Mouse (Mus musculus): Measurements from ENCODE around the gene Rassf4. TPM values are rescaled to one million over a fixed set of nuclear protein-coding genes. Genes with fewer than 3 reads are reported as not detected.

Gene Rassf4
- total and polyA plus RNA-seq, 3 experiments = 17.3 to 69.0 (median 32.3) TPM

DNA sequence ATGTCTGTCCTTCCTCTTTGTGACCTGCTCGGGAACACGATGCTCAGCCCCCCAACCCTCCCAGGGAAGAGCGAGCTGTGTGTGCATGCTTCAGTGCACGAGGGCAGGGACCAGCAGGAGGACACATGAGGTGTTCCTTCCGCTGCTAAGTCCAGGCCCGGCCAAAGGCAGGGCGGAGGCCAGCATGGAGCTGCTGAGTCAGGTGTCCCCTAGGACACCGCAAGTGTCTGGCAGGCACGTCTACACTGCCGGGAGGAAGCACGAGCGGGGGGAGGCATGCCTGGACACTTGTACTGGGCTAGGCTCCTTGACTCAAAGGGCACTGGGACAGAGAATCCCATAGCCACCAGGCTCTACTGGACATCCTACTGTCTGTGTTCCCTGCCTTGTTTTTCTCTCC is 26.0 kb downstream of the Rassf4 start:
- DNase-seq (ENCODE audit: extremely low read depth) = no peak
- dilution Hi-C loops (cut with MboI; ENCODE audit: extremely low pct_ligation_motif_present, extremely low pct_unique_long_range_greater_than_20kb, low sequenced_read_pairs) = no loop called here

DNA sequence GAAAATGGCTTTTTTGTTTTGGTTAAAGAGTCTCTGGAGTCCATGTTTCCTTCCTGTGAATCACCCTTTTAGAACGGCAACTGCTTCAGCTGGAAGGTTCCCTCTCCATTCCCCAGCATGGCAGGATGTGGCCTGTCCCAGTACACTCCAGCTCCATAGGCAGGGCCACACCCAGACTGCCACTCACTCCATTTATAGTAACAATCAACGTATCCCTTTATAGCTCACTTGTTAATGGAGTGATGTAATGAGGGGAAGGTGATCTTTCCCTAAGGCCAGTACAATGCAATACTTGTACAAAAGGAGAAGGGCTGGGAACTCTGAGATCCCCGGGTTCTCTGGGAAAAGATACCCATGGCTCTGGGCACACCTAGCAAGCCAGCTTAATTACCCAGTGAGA is 29.4 kb downstream of the Rassf4 start:
- in situ Hi-C loops (cut with MboI; ENCODE audit: low pct_ligation_motif_present, low pct_unique_long_range_greater_than_20kb, low sequenced_read_pairs) = no loop called here
- Histone ChIP-seq H3K4me3 (replicated peaks in 1 of 3; ENCODE audit: low read depth in 2 of 3, low read length in 2 of 3, poor library complexity in 1 of 3) (no peak overlapping the region), H3K4me2 (ENCODE audit: insufficient read depth, low read depth, poor library complexity, severe bottlenecking) (no peak overlapping the region), H3K36me3 (replicated peaks in 1 of 2; ENCODE audit: control insufficient read depth in 1 of 2, insufficient read depth in 1 of 2, low read length in 1 of 2) (peaks cover 93 to 100% of the 10 kb centered on the region in 2 experiments), H3K9ac (ENCODE audit: insufficient read depth, low read depth) (no peak overlapping the region), H3K79me2 (replicated peaks; ENCODE audit: control insufficient read depth, extremely low read depth, insufficient read depth, poor library complexity, severe bottlenecking) (no peaks in the 10 kb centered on the region), H3K9me3 (replicated peaks; ENCODE audit: low read length) (no peaks in the 10 kb centered on the region), H3K4me1 (ENCODE audit: control insufficient read depth in 1 of 2, insufficient read depth in 2 of 2) (no peaks in the 10 kb centered on the region), H3K27me3 (replicated peaks) (no peaks in the 10 kb centered on the region), H3K27ac (ENCODE audit: insufficient read depth, low read depth) (no peak overlapping the region)
- no peak for DNase-seq (ENCODE audit: extremely low read depth)
- dilution Hi-C loops (cut with MboI; ENCODE audit: extremely low pct_ligation_motif_present, extremely low pct_unique_long_range_greater_than_20kb, low sequenced_read_pairs) = no loop called here
- TF ChIP-seq MEF2A (IDR thresholded peaks at IDR 0.05; ENCODE audit: borderline replicate concordance, low read depth, low read length) (no peak), MXI1 (IDR thresholded peaks at IDR 0.05; ENCODE audit: low read depth, low read length) (no peak), NRF1 (IDR thresholded peaks at IDR 0.05; ENCODE audit: low read depth, low read length) (no peak), MYC (IDR thresholded peaks at IDR 0.05; ENCODE audit: low read depth, low read length) (no peak), USF1 (IDR thresholded peaks at IDR 0.05; ENCODE audit: low read depth, low read length) (no peak), ZKSCAN1 (IDR thresholded peaks at IDR 0.05; ENCODE audit: borderline replicate concordance, low read depth, low read length) (no peak), ZC3H11A (IDR thresholded peaks at IDR 0.05; ENCODE audit: low read depth, low read length) (no peak)

More for the DNA sequence above, 26.0 kb downstream of the Rassf4 start:
- no peaks in the 10 kb centered on the region for H3K4me1 ChIP-seq (ENCODE audit: control insufficient read depth in 1 of 2, insufficient read depth in 2 of 2)
- no peak overlapping the region for H3K4me3 ChIP-seq (replicated peaks in 1 of 3; ENCODE audit: low read depth in 2 of 3, low read length in 2 of 3, poor library complexity in 1 of 3)
- H3K79me2 ChIP-seq (replicated peaks; ENCODE audit: control insufficient read depth, extremely low read depth, insufficient read depth, poor library complexity, severe bottlenecking) = no peaks in the 10 kb centered on the region
- no peak overlapping the region for H3K9ac ChIP-seq (ENCODE audit: insufficient read depth, low read depth)
- no peak overlapping the region for H3K4me2 ChIP-seq (ENCODE audit: insufficient read depth, low read depth, poor library complexity, severe bottlenecking)
- no peaks in the 10 kb centered on the region for H3K9me3 ChIP-seq (replicated peaks; ENCODE audit: low read length)
- H3K27me3 ChIP-seq (replicated peaks) = no peaks in the 10 kb centered on the region
- TF ChIP-seq CTCF (conservative IDR thresholded peaks at IDR 0.05 in 1 of 2, IDR thresholded peaks at IDR 0.05 in 1 of 2; ENCODE audit: low read depth in 2 of 2, low read length in 2 of 2) (no peak), GABPA (IDR thresholded peaks at IDR 0.05; ENCODE audit: insufficient replicate concordance, low read depth, low read length) (no peak), RCOR1 (conservative IDR thresholded peaks at IDR 0.05; ENCODE audit: low read depth, low read length) (no peak), KAT2A (IDR thresholded peaks at IDR 0.05; ENCODE audit: insufficient replicate concordance, low read length) (no peak), MAX (IDR thresholded peaks at IDR 0.05; ENCODE audit: low read length) (no peak), E2F4 (IDR thresholded peaks at IDR 0.05; ENCODE audit: insufficient replicate concordance, low read depth, low read length) (no peak)
- H3K27ac ChIP-seq (ENCODE audit: insufficient read depth, low read depth) = no peak overlapping the region
- H3K36me3 ChIP-seq (replicated peaks in 1 of 2; ENCODE audit: control insufficient read depth in 1 of 2, insufficient read depth in 1 of 2, low read length in 1 of 2) = peaks cover 89 to 99% of the 10 kb centered on the region in 2 experiments
- in situ Hi-C loops (cut with MboI; ENCODE audit: low pct_ligation_motif_present, low pct_unique_long_range_greater_than_20kb, low sequenced_read_pairs) = no loop called here

DNA sequence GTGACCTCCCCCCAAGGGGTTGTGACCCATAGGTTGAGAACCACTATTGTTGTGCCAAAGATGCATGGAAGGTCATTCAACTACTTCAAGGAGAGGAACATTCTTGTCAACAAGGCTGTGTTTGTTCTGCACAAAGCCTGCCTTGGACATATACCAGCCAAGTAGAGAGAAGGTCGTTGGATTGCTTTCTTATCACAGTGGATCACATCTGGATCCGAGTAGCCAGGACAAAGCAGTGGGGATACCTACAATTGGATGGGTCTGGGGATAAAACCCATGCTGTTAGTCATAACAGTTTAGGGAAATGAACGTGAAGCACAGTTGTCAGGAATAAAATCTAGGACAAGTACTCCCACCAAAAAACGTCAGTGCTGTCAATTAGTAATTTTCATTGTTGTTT is 29.9 kb downstream of the Rassf4 start:
- TF ChIP-seq ZNF384 (IDR thresholded peaks at IDR 0.05; ENCODE audit: low read depth, low read length) (no peak), EP300 (IDR thresholded peaks at IDR 0.05; ENCODE audit: low read length) (no peak), TBP (conservative IDR thresholded peaks at IDR 0.05; ENCODE audit: low read depth, low read length) (no peak), CTCF (conservative IDR thresholded peaks at IDR 0.05 in 1 of 2, IDR thresholded peaks at IDR 0.05 in 1 of 2; ENCODE audit: low read depth in 2 of 2, low read length in 2 of 2) (no peak), HCFC1 (IDR thresholded peaks at IDR 0.05; ENCODE audit: low read depth, low read length) (no peak), PAX5 (IDR thresholded peaks at IDR 0.05; ENCODE audit: low read length) (no peak), USF2 (conservative IDR thresholded peaks at IDR 0.05; ENCODE audit: low read depth, low read length) (no peak), MAZ (IDR thresholded peaks at IDR 0.05; ENCODE audit: low read depth, low read length) (no peak), TCF12 (IDR thresholded peaks at IDR 0.05; ENCODE audit: low read depth, low read length) (no peak), NRF1 (IDR thresholded peaks at IDR 0.05; ENCODE audit: low read depth, low read length) (no peak)
- Histone ChIP-seq H3K4me2 (ENCODE audit: insufficient read depth, low read depth, poor library complexity, severe bottlenecking) (no peak overlapping the region), H3K9ac (ENCODE audit: insufficient read depth, low read depth) (no peak overlapping the region), H3K9me3 (replicated peaks; ENCODE audit: low read length) (no peaks in the 10 kb centered on the region), H3K36me3 (replicated peaks in 1 of 2; ENCODE audit: control insufficient read depth in 1 of 2, insufficient read depth in 1 of 2, low read length in 1 of 2) (peaks cover 93 to 100% of the 10 kb centered on the region in 2 experiments), H3K27ac (ENCODE audit: insufficient read depth, low read depth) (no peak overlapping the region), H3K4me1 (ENCODE audit: control insufficient read depth in 1 of 2, insufficient read depth in 2 of 2) (no peaks in the 10 kb centered on the region), H3K4me3 (replicated peaks in 1 of 3; ENCODE audit: low read depth in 2 of 3, low read length in 2 of 3, poor library complexity in 1 of 3) (no peak overlapping the region), H3K27me3 (replicated peaks) (no peaks in the 10 kb centered on the region), H3K79me2 (replicated peaks; ENCODE audit: control insufficient read depth, extremely low read depth, insufficient read depth, poor library complexity, severe bottlenecking) (no peaks in the 10 kb centered on the region)
- no peak for DNase-seq (ENCODE audit: extremely low read depth)
- in situ Hi-C loops (cut with MboI; ENCODE audit: low pct_ligation_motif_present, low pct_unique_long_range_greater_than_20kb, low sequenced_read_pairs) = no loop called here
- dilution Hi-C loops (cut with MboI; ENCODE audit: extremely low pct_ligation_motif_present, extremely low pct_unique_long_range_greater_than_20kb, low sequenced_read_pairs) = no loop called here

Measured in CH12.LX (cell line).